Mouse (Mus musculus): ENCODE data around the gene Adam33.

DNA sequence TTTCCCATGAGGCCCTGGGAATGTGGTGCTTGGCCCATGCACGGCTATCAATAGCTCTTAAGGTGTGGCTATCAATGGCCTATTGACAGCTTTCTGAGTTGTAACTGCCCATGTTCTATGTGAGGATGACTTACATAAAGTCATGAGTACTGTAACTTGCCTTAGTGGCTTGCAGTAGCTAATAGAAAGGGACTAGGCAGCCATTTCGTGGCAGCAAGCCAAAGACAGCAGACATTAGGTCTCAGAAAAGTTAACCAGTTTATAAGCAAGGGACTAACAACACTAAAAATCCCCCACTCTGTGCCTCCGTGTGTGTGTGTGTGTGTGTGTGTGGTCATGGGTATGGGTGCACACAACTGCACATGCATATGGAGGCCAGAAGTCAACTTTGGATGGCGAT, 20.6 kb upstream of the Adam33 start:
- TF ChIP-seq CTCF (IDR thresholded peaks at IDR 0.05; ENCODE audit: low read depth) (no peak), EP300 (IDR thresholded peaks at IDR 0.05; ENCODE audit: low read depth) (no peak)
